Comparison of ENCODE assay signal across 9 mouse cellular contexts in the genomic region with DNA sequence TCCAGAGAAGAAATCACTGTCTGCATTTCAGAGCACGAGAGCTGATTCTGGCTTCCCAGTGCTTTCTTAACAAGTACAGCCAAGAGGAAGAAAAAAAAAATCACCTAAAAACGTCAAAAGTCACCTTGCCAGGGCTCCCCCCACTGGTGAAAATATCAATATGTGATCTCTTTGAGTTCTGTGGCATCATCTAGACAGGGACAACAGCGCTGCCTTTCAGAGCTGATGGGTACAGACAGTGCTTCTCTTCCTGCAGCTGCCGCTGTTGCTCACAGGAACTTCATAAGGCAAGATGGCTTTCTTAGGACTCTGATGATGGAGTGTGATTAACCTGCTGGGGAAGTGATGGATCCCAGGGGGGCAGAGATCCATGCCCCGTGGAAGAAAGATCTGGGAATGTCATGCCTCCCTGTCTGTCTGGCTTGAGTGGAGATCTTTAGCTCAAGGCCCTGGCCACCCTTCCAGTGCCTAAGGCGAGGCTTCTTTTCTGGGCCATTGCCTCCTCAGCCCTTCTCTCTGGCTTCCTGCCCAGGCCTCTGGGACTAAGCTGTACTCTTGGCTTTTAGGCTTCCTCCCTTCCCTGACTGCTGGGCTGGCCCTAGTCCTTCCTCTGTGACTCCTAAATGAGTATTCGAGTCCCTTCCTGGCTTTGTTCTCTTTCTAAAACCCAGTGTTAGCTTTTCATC.
DNase-seq lines count a peak whose midpoint lies in the region; ATAC-seq and TF ChIP-seq lines count a peak whose summit lies in the region.
"Had no signal": no experiment of that assay in that cellular context is flagged by ENCODE, and none has a peak within 500 bp of the region (broad histone marks: within the 10 kb centered on the region; RNA-seq: fewer than 3 reads in every experiment).

No protein-coding gene starts in this region.

- H3K4me3 ChIP-seq in forebrain, embryonic 16.5 days (replicated peaks; ENCODE audit: low read length), result no peak overlapping the region
- no peak overlapping the region for H3K4me3 ChIP-seq in forebrain, embryonic 10.5 days
- H3K4me3 ChIP-seq in liver, adult 2 months (ENCODE audit: insufficient read depth, low read depth, low read length), result no peak overlapping the region
- no peak overlapping the region for H3K4me3 ChIP-seq in liver, embryonic 11.5 days (ENCODE audit: low read depth, low read length)
- H3K4me3 ChIP-seq in midbrain, postnatal 0 days (ENCODE audit: low read depth, low read length), result no peak overlapping the region
- H3K4me3 ChIP-seq: liver, embryonic 15.5 days had no signal

- H3K9ac ChIP-seq in forebrain, embryonic 16.5 days (replicated peaks; ENCODE audit: low read depth, low read length), result no peak overlapping the region
- no peak overlapping the region for H3K9ac ChIP-seq in liver, adult 2 months (ENCODE audit: low read depth, low read length)
- H3K9ac ChIP-seq in liver, embryonic 11.5 days (ENCODE audit: low read depth, low read length), result no peak overlapping the region
- H3K9ac ChIP-seq in midbrain, postnatal 0 days (replicated peaks; ENCODE audit: low read length, poor library complexity, severe bottlenecking), result no peak overlapping the region
- H3K9ac ChIP-seq: liver, embryonic 15.5 days had no signal

- WGBS in forebrain, embryonic 16.5 days, result 54% methylated on average over 7 of the region's 7 CpGs
- 58% methylated on average over 7 of the region's 7 CpGs for WGBS in forebrain, embryonic 10.5 days
- WGBS in liver, adult 2 months, result 36% methylated on average over 7 of the region's 7 CpGs
- WGBS in liver, embryonic 11.5 days, result 47% methylated on average over 7 of the region's 7 CpGs
- WGBS in midbrain, postnatal 0 days, result 42% methylated on average over 7 of the region's 7 CpGs

- no peak for DNase-seq in forebrain, embryonic 10.5 days (ENCODE audit: extremely low spot score, low spot score)
- DNase-seq in liver, adult 2 months (ENCODE audit: extremely low read depth, low read depth, low spot score), result peak; percentile 9
- no peak for DNase-seq in liver, embryonic 11.5 days (ENCODE audit: low spot score)
- DNase-seq in frontal cortex, postnatal 36 days (ENCODE audit: low spot score in 2 of 2), result peak; percentile 11 to 42
- peak; percentile 62 for DNase-seq in midbrain, postnatal 0 days (ENCODE audit: low spot score)
- no peak for DNase-seq in MN1 (ENCODE audit: low spot score)
- no peak for DNase-seq in urinary bladder, adult 18-20 months (ENCODE audit: low spot score in 2 of 2)

- TF ChIP-seq CTCF in liver, adult 2 months (IDR thresholded peaks at IDR 0.05; ENCODE audit: low read depth, low read length), result no peak
- TF ChIP-seq CTCF in midbrain, postnatal 0 days (IDR thresholded peaks at IDR 0.05), result peak; percentile 58

- no peak overlapping the region for H3K4me2 ChIP-seq in forebrain, embryonic 16.5 days (ENCODE audit: low read length)
- no peak overlapping the region for H3K4me2 ChIP-seq in liver, embryonic 11.5 days
- H3K4me2 ChIP-seq in midbrain, postnatal 0 days (ENCODE audit: low read depth, low read length, poor library complexity, severe bottlenecking), result no peak overlapping the region
- H3K4me2 ChIP-seq: liver, embryonic 15.5 days had no signal

- no peak overlapping the region for H3K27ac ChIP-seq in forebrain, embryonic 16.5 days (ENCODE audit: low read length)
- H3K27ac ChIP-seq in forebrain, embryonic 10.5 days, result no peak overlapping the region
- no peak overlapping the region for H3K27ac ChIP-seq in liver, adult 2 months (replicated peaks; ENCODE audit: insufficient read depth, low read depth, low read length)
- no peak overlapping the region for H3K27ac ChIP-seq in liver, embryonic 11.5 days (ENCODE audit: low read depth, low read length)
- no peak overlapping the region for H3K27ac ChIP-seq in midbrain, postnatal 0 days (ENCODE audit: low read depth, low read length)
- H3K27ac ChIP-seq: liver, embryonic 15.5 days had no signal

- H3K4me1 ChIP-seq in forebrain, embryonic 16.5 days (replicated peaks; ENCODE audit: control insufficient read depth, insufficient read depth, low read length), result no peaks in the 10 kb centered on the region
- H3K4me1 ChIP-seq in forebrain, embryonic 10.5 days, result no peaks in the 10 kb centered on the region
- no peaks in the 10 kb centered on the region for H3K4me1 ChIP-seq in liver, adult 2 months (ENCODE audit: control insufficient read depth, insufficient read depth, low read length)
- H3K4me1 ChIP-seq in liver, embryonic 11.5 days (replicated peaks; ENCODE audit: control insufficient read depth, insufficient read depth, low read length), result no peaks in the 10 kb centered on the region
- H3K4me1 ChIP-seq in midbrain, postnatal 0 days (ENCODE audit: insufficient read depth, low read length), result 0 out of 2 replicates have a peak, but pooled peaks cover 2% of the 10 kb centered on the region
- H3K4me1 ChIP-seq: liver, embryonic 15.5 days had no signal

- 0 out of 2 replicates have a peak, but pooled peaks have one; percentile 23 for ATAC-seq in forebrain, embryonic 16.5 days
- ATAC-seq in liver, embryonic 11.5 days (replicated peaks; ENCODE audit: low FRiP score), result no peak
- ATAC-seq in midbrain, postnatal 0 days (ENCODE audit: low FRiP score), result no peak

- no peaks in the 10 kb centered on the region for H3K9me3 ChIP-seq in forebrain, embryonic 16.5 days (ENCODE audit: control insufficient read depth, low read length)
- no peaks in the 10 kb centered on the region for H3K9me3 ChIP-seq in forebrain, embryonic 10.5 days
- H3K9me3 ChIP-seq in liver, embryonic 11.5 days (ENCODE audit: control insufficient read depth, low read length), result no peaks in the 10 kb centered on the region
- H3K9me3 ChIP-seq in midbrain, postnatal 0 days (ENCODE audit: low read length), result no peaks in the 10 kb centered on the region
- H3K9me3 ChIP-seq: liver, embryonic 15.5 days had no signal

- no peak for TF ChIP-seq POLR2A in liver, adult 2 months (IDR thresholded peaks at IDR 0.05; ENCODE audit: extremely low read depth, insufficient read depth, low read length)

- no peaks in the 10 kb centered on the region for H3K79me2 ChIP-seq in liver, adult 2 months (ENCODE audit: control insufficient read depth, insufficient read depth, low read length)

- no peaks in the 10 kb centered on the region for H3K36me3 ChIP-seq in forebrain, embryonic 16.5 days (ENCODE audit: control insufficient read depth, insufficient read depth)
- H3K36me3 ChIP-seq in forebrain, embryonic 10.5 days (replicated peaks), result no peaks in the 10 kb centered on the region
- no peaks in the 10 kb centered on the region for H3K36me3 ChIP-seq in liver, adult 2 months (ENCODE audit: control insufficient read depth, insufficient read depth, low read length)
- no peaks in the 10 kb centered on the region for H3K36me3 ChIP-seq in liver, embryonic 11.5 days (ENCODE audit: control insufficient read depth, insufficient read depth, low read length)
- H3K36me3 ChIP-seq in midbrain, postnatal 0 days (ENCODE audit: insufficient read depth, low read length), result no peaks in the 10 kb centered on the region
- H3K36me3 ChIP-seq: liver, embryonic 15.5 days had no signal

- H3K27me3 ChIP-seq in forebrain, embryonic 16.5 days (replicated peaks; ENCODE audit: control insufficient read depth, insufficient read depth, low read length), result no peaks in the 10 kb centered on the region
- H3K27me3 ChIP-seq in forebrain, embryonic 10.5 days (ENCODE audit: poor library complexity, severe bottlenecking), result no peaks in the 10 kb centered on the region
- no peaks in the 10 kb centered on the region for H3K27me3 ChIP-seq in liver, adult 2 months (ENCODE audit: control insufficient read depth, insufficient read depth, low read length)
- H3K27me3 ChIP-seq in liver, embryonic 11.5 days (replicated peaks; ENCODE audit: control insufficient read depth, insufficient read depth, low read length), result no peaks in the 10 kb centered on the region
- H3K27me3 ChIP-seq in midbrain, postnatal 0 days (ENCODE audit: insufficient read depth, low read length), result no peaks in the 10 kb centered on the region
- H3K27me3 ChIP-seq: liver, embryonic 15.5 days had no signal

Comparison
In these comparisons a context has a peak if more than half of its experiments do, and no peak if none do; other contexts are left out.
1. DNase-seq: peak in liver, adult 2 months (single experiment), frontal cortex, postnatal 36 days (2 of 2) and midbrain, postnatal 0 days (single experiment); none in forebrain, embryonic 10.5 days (single experiment), liver, embryonic 11.5 days (single experiment), MN1 (single experiment) and urinary bladder, adult 18-20 months (0 of 2).